27 mouse cellular contexts compared by ENCODE assay signal in the genomic region with DNA sequence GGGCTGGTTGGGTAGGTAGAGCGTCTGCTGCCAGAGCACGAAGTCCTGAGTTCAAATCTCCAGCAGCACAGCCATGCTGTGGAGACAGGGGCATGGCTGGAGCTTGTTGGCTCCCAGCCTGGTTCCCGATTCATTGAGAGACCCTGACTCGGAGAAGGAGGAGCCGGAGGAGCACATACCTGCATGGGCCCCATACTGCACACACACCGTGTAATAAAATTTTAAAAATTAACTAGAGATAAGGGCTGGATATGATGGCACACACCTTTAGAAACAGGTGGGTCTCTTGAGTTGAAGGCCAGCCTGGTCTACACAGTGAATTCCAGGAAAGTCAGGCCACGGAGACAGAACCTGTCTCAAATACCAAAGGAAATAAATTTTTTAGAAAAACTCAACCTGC.
"Had no signal": no experiment of that assay in that cellular context is flagged by ENCODE, and none has a peak within 500 bp of the region (broad histone marks: within the 10 kb centered on the region; RNA-seq: fewer than 3 reads in every experiment).

No protein-coding gene starts in this region.

- H3K4me3 ChIP-seq: heart, adult 2 months; heart, embryonic 13.5 days; heart, embryonic 15.5 days; hindbrain, embryonic 10.5 days; hindbrain, embryonic 12.5 days; kidney, embryonic 15.5 days; limb, embryonic 13.5 days; limb, embryonic 15.5 days had no signal

- H3K4me1 ChIP-seq: hindbrain, embryonic 12.5 days; limb, embryonic 13.5 days had no signal

- H3K9ac ChIP-seq: forebrain, postnatal 0 days; heart, embryonic 13.5 days; heart, embryonic 15.5 days; hindbrain, embryonic 12.5 days; hindbrain, embryonic 14.5 days; kidney, embryonic 15.5 days; limb, embryonic 13.5 days; limb, embryonic 15.5 days; liver, embryonic 14.5 days had no signal

- H3K27me3 ChIP-seq: heart, embryonic 13.5 days; heart, embryonic 15.5 days; hindbrain, embryonic 12.5 days; kidney, embryonic 15.5 days; limb, embryonic 13.5 days; limb, embryonic 15.5 days had no signal

- ATAC-seq: forebrain, postnatal 0 days; hindbrain, embryonic 16.5 days; inflammation-experienced regulatory T-cells, adult 6 months had no signal

- H3K27ac ChIP-seq: heart, adult 2 months; heart, embryonic 13.5 days; heart, embryonic 15.5 days; hindbrain, embryonic 10.5 days; hindbrain, embryonic 12.5 days; hindbrain, embryonic 14.5 days; kidney, embryonic 15.5 days; kidney, postnatal 0 days; limb, embryonic 13.5 days; limb, embryonic 15.5 days; liver, embryonic 14.5 days had no signal

- H3K9me3 ChIP-seq: heart, embryonic 13.5 days; heart, embryonic 15.5 days; hindbrain, embryonic 10.5 days; hindbrain, embryonic 12.5 days; kidney, embryonic 15.5 days; limb, embryonic 13.5 days; limb, embryonic 15.5 days had no signal

- H3K4me2 ChIP-seq: heart, embryonic 11.5 days; heart, embryonic 13.5 days; heart, embryonic 15.5 days; hindbrain, embryonic 12.5 days; hindbrain, embryonic 14.5 days; kidney, embryonic 15.5 days; limb, embryonic 13.5 days; limb, embryonic 15.5 days; liver, embryonic 11.5 days had no signal

- DNase-seq: forebrain, postnatal 0 days; gastrocnemius, postnatal 14 days; gastrocnemius, postnatal 36 days; heart, adult 2 months; heart, postnatal 14 days; heart, postnatal 4 days; kidney, adult 2 months; kidney, adult 9 months; kidney, postnatal 14 days; kidney, postnatal 36 days; layer of hippocampus, adult 9-11 months; layer of hippocampus, postnatal 36 days; left cerebral cortex, postnatal 4 days had no signal
